Mouse (Mus musculus) megakaryocyte-erythroid progenitor cell, adult 5-6 weeks (primary cell): Measurements from ENCODE around the gene Camk1g. TPM values are rescaled to one million over a fixed set of nuclear protein-coding genes. Genes with fewer than 3 reads are reported as not detected.

Source experiments
- ATAC-seq: replicated peaks from 2 replicates; pipeline ENCODE4 v1.8.0; 2016; ENCODE audit warnings: mild to moderate bottlenecking, inconsistent platforms; ENCODE audit not compliant: severe bottlenecking, poor library complexity, low FRiP score, low TSS enrichment
- total RNA-seq, 2 experiments: library from RNA; stranded (forward) in 1 of 2; stranded (reverse) in 1 of 2; fragments of 200-1000, 215-1000 nt in 1 of 2; fragments of >200 nt in 1 of 2; fragmentation: Nextera tagmentation in 1 of 2; gene quantifications; 2 replicates each; pipeline ENCODE4 v1.2.3; 2014 to 2017

Camk1g gene
- total RNA-seq, 2 experiments from 2014 or later: not detected

DNA sequence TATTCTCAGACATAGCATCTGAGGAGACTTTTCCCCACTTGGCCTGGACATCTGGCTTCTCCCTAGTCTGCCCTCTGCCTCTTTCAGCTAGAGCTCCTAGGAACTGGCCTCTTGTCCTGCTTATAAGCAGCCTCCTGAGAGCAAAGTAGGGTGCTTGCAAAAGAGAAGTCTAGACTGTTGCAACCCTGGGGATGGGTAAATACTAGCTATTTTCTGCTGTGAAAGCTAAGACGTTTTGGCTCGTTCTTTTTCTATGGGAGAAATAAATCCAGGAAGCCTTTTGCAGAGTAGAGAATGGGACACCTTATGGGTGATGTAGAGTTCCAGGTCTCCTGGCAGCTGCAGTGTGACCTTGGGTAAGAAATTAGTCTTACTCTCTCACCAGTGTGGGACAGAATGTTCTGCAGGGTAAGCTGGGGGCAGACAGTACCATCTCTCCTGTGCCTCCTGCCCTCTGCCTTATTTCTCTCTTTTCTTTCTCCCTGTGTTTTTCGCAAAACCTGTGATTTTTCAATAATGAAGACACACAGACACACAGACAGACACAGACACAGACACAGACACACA, 59.5 kb downstream of the Camk1g start:
- no peak for ATAC-seq

GRCm38 (mm10) chr1:193309785-193310518, 60.1 kb downstream of the Camk1g start:
- ATAC-seq: no peak

GRCm38 (mm10) chr1:193306832-193307231, 63.3 kb downstream of the Camk1g start:
- ATAC-seq: no peak

- no peak for ATAC-seq
Measured at GRCm38 (mm10) chr1:193305386-193305785, 64.7 kb downstream of the Camk1g start.

- ATAC-seq: no peak
Measured at GRCm38 (mm10) chr1:193303096-193303495, 67.0 kb downstream of the Camk1g start.

DNA sequence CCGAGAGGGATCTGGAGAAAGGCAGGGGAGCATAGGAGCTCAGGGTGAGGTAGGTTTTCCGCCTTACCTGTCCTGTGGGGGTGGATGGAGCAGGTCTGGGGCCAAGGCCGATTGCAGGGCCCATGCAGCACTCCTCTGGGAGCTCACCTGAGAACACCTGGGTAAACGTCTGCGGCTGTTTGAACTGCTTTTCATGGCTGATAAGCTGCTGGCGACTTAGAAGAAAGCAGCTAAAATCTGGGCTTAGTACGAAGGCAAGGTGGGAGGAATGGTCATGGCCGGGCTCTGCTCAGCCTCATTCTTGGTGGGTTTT, 68.0 kb downstream of the Camk1g start:
- ATAC-seq: no peak

DNA sequence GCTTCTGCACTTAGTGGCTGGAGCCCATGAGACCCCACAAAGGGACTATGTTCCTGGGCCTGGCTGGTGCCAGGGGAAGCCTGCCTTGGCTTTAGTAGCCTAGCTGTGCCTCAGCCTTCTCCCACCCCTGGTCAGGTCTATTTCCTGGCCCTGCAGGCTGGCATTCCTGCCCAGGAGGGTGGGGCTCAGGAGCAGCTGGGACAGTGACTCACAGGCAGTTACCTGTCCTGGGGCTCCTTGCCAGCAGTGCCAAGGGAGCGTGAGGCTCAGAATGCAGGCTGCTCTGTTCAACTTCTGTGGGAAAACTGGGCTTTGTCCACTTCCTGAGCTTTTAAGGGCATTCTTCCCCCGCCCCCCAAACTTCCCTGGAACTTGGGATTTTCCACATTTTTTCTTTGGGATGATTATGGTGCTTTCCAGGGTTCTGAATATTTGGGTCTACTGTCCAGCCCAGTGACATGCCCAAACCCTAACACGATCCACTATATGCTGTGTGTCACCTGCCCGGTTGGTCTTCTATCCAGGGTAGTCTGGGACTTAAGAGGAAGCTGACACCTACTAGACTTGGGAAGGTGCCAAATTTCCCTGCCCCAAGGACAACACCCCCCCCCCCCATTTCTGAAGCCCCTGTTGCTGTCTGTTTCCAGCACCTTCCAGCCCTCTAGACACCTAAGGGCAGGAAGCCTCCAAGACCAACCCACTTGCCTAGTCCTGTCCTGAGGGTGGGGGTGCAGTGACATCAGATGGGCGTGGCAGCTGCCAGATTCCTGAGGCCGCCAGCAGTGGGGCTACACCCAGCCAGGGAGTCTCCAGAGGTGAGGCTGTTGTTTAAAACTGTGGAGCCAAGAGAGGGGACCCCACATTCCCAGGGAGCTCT, 68.6 kb downstream of the Camk1g start:
- ATAC-seq: no peak

DNA sequence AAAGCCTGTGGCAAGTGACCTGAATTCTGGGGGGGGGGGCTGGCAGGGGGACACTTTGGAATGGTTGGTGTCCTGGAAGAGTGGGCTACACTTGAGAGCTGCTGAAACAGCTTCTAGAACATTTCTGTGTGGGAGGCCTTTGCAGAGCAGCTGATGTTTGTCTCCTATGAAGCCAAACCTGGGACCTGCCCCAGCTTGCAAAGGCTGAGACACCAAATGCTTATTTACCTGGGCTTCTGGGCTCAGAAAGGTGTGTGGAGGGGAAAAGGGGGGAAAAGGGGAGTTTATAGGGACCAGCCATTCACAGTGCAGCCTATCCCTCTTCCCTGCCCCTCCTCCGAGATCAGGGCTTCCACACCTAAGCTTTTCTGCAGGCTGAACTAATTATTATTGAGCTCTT, 70.1 kb downstream of the Camk1g start:
- ATAC-seq: no peak

- no peak for ATAC-seq
Measured at GRCm38 (mm10) chr1:193298141-193298765, 71.8 kb downstream of the Camk1g start.

Other genes with a start within 250 kb of the Camk1g start
- gene Diexf, start 240.0 kb downstream of the Camk1g start, total RNA-seq (2014; fragmentation: Nextera tagmentation): 20.6 and 27.2 TPM in 2 replicates
- gene Diexf, start 240.0 kb downstream of the Camk1g start, total RNA-seq (2017): 15.5 and 39.4 TPM in 2 replicates
- 1.0 TPM in 1 of 2 replicates, not detected in the other for gene Irf6, start 217.2 kb downstream of the Camk1g start, total RNA-seq (2014; fragmentation: Nextera tagmentation)
- 0.19 and 0.50 TPM in 2 replicates for gene Irf6, start 217.2 kb downstream of the Camk1g start, total RNA-seq (2017)
- 6.6 and 6.9 TPM in 2 replicates for gene A130010J15Rik, start 202.3 kb downstream of the Camk1g start, total RNA-seq (2014; fragmentation: Nextera tagmentation)
- 12.0 and 13.1 TPM in 2 replicates for gene A130010J15Rik, start 202.3 kb downstream of the Camk1g start, total RNA-seq (2017)
- gene Traf3ip3, start 168.6 kb downstream of the Camk1g start, total RNA-seq (2014; fragmentation: Nextera tagmentation): 16.3 and 37.9 TPM in 2 replicates
- gene Traf3ip3, start 168.6 kb downstream of the Camk1g start, total RNA-seq (2017): 2.8 and 12.9 TPM in 2 replicates
- gene Lamb3, start 162.6 kb downstream of the Camk1g start, total RNA-seq (2014; fragmentation: Nextera tagmentation): 0.42 TPM in 1 of 2 replicates, not detected in the other
- not detected in 2 replicates for gene Lamb3, start 162.6 kb downstream of the Camk1g start, total RNA-seq (2017)
- not detected in 2 replicates for gene Hsd11b1, start 106.2 kb downstream of the Camk1g start, total RNA-seq (2014; fragmentation: Nextera tagmentation)
- gene Hsd11b1, start 106.2 kb downstream of the Camk1g start, total RNA-seq (2017): 0.91 TPM in 1 of 2 replicates, not detected in the other
- gene G0s2, start 97.1 kb downstream of the Camk1g start, total RNA-seq (2014; fragmentation: Nextera tagmentation): 1.2 TPM in 1 of 2 replicates, not detected in the other
- gene G0s2, start 97.1 kb downstream of the Camk1g start, total RNA-seq (2017): not detected in 2 replicates